Mouse (Mus musculus) R1 (cell line): Measurements from ENCODE around the gene Med12l.
A peak's percentile ranks its signal among the peaks of the same experiment; 100 is the strongest.

Experiments
- DNase-seq: peaks from one replicate; pipeline ENCODE4 v3.0.0-alpha.2; 2018; ENCODE audit warnings: low read depth, low spot score

Med12l gene

DNA sequence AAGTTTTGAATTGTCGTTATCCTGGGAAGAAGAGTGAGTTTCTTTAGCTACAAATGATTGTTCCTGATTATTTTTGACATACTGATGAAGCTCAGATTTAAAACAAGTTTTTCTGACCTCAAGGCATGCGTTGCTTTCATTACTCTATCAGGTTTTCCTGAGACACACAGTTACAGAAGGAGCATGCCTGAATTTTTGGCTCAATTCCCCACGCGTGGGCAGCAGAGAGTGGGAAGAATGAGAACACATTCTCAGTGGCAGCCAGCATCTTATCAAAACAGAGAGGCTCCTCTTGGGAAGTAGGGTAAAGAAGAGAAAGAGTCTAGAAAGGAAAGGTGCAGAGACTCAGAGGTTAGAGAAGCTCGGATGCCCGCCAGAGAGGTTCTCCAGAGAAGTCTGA lies 237.8 kb downstream of the Med12l start:
- DNase-seq = no peak

DNA sequence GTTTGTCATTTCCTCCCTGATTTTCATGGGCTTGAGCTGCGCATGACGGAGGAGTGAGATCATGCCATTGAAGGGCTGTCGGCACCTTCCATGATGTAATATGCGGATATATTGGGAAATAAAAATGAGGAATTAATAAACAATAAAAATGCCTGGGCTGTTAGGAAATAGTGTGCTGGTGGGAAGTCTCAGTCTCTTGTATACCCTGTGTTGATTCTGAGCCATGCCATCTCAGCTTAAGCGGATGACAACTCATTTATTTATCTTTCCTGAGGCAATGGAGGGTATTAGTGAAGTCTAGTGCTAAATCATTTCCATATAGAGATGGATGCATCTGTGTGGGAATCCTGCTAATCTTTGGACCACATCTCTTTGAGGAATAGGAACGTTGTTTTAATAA lies 242.4 kb downstream of the Med12l start:
- DNase-seq = no peak

DNA sequence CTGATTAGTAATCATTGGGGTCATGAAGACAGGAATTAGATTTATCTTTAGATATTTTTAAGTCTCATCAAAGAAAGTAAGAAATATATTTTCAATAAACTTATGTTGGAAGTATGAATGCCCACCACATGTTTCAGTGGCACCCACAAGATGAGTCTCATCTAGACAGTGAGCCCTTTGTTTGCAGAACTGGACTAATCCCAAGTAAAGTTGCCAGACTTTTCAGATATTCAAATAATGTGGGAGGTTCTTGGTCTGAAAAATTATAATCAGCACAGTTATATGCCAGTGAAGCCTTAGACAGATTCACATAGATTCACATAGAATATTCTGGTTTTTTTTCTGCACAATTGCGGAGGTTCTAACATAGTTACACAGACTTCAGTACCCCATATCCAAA lies 244.8 kb downstream of the Med12l start:
- DNase-seq = no peak

DNA sequence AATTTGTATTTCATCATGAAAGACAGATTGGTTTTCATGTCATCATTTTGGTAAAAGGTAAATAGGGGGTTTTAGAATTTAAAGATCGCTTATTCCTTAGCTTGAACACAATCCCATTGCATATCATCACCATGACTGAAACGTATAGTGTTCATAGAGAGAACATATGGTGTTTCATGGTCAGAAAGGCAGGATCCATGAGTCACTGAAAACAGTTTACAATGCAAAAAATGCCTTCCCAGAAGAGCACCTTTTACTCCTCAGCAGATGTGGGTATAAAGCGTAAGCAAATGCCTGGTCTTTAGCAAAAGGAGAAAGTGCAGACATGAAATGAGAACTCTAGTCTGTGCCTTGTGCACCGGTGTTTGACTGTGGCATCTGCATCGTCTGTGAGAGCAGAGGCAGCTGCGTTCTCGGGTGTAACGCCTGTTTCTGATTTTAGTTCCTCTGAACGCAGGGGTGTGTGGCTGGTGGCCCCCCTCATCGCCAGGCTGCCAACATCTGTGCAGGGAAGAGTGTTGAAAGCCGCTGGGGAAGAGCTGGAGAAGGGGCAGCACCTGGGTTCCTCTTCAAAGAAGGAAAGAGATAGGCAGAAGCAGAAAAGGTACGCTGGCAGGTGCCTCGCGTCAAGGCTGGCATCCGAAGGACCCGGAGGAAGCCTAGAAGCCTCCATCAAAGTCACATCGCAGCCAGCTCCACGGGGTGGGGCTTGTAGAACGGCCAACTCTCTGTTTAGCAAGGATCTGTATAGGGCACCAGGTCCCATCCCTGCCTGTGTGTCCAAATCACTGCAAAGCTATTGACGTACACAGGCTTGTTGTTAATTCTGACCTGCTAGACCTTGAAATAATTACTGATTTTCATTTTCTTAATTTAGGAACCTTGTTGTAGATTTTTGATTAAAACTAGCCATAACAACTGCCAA lies 252.4 kb downstream of the Med12l start:
- no peak for DNase-seq

DNA sequence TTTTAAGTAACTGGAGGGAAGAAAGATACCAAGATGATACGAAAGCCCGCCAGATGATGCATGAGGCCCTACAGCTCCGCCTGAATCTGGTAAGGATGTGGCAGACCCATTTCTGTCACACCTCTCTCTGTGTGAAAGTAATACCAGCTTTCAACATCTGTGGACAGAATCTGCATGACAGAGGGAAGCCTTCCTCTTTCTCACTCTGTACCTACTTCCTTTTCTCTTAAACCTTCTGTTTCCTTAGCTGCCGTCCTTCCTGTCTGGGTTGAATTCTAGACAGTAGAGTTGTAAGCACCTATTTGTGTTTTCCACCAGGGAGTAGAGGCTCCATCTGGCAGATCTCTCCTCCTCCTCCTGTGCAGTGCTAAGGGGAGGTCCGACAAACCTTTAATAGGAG lies 255.1 kb downstream of the Med12l start:
- peak; percentile 46 for DNase-seq

DNA sequence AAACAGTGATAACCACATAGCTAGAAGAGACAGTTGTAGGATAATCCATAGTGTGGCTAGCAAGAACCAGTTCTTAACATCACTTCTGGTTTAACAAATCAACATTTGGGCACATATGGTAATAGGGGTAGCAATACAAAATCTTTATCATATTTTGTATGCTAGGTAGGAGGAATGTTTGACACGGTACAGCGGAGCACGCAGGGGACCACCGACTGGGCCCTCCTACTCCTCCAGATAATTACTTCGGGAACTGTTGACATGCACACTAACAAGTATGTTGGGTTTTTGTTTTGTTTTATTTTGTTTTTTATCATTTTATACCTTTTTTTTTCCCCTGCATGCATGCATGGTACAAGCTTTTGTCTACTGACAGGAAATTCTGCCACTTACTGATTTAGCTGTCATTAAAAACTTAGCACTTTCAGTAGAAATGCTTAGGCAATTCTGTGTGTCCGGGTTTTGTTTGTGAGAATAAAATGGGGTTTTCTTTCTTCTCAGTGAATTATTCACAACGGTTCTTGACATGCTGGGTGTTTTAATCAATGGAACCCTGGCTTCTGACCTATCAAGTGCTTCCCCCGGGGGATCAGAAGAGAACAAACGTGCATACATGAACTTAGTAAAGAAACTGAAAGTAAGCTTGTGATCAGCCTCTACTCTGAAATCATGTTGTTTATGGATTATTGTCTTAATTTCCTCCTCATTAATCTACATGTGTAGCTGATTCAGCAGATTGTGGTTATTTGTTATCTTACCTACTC lies 256.3 kb downstream of the Med12l start:
- no peak for DNase-seq

DNA sequence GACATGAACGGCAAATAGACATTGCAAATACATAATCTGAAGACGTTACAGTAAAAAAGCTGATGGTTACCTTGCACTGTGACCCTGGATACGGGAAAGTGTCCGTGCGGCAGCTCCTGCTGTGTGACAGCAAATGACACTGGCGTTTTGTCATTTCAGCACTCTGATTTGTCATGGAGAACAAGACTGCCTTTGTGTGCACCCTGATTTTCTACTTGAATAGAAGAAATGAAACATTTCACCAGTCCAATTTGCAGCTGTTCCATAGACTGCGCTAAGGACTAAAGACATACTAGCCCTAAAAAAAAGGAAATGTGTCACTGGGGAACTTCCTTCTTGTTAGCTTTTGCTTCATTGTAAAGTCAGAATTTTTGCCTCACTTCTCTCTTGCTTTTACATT lies 257.1 kb downstream of the Med12l start, which contains the start of gene P2ry12:
Gene P2ry12, minus strand, starts transcription at position 168 of the 400 bp plus-strand sequence.
- no peak for DNase-seq

DNA sequence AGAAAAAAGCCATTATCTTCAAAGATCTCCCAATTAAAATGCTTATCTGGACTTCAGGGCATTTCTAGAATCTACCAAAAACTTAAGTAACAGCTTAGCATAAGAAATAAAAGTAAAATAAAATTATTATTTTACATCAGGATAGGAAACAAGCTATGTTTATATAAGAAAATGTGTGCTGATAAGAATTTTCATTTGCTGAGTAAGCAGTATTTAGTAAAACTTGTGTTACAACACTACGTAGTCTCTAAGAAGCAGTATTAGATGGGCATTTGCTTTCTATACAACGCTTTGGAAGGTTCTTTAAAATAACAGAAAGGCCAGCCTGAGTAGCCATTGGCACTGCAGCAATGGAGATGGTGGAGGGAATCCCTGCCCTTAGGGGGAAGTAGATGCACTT lies 257.8 kb downstream of the Med12l start:
- DNase-seq = no peak

DNA sequence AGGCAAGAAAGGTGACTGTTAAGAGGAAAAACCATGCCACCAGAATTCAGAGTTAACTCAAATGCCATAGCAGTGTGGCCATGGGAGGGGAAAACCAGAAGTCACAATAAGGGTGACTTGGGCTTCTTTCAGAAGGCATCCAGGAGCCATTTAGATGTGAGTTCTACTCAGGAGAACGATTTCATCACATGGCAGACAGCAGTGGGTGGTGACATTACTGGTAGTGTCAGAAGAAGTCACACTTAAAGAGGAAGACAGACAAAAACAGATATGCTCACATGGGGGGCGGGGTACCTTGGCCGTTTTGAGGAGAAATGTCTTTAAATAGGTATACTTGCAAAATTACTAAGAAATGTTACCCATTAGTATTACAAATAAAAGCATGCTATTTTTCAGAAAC lies 258.4 kb downstream of the Med12l start:
- DNase-seq = no peak

DNA sequence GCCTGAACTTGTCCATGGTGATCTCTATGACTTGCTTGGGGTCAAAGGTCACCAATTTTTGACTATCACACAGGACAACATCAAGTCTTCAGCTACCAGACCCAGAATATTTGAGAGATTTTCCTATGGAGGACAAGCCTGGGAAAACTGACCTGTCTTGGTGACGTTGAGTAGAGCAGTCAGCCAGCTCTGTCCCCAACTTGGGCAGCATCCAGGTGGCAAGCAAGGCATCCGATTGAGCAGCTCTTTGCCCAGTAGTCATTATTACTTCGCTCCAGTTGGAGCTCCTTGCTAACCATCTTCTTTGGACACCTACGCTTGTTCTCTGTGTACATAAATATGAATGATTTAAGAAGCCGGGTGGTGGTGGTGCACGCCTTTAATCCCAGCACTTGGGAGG lies 265.2 kb downstream of the Med12l start:
- no peak for DNase-seq

DNA sequence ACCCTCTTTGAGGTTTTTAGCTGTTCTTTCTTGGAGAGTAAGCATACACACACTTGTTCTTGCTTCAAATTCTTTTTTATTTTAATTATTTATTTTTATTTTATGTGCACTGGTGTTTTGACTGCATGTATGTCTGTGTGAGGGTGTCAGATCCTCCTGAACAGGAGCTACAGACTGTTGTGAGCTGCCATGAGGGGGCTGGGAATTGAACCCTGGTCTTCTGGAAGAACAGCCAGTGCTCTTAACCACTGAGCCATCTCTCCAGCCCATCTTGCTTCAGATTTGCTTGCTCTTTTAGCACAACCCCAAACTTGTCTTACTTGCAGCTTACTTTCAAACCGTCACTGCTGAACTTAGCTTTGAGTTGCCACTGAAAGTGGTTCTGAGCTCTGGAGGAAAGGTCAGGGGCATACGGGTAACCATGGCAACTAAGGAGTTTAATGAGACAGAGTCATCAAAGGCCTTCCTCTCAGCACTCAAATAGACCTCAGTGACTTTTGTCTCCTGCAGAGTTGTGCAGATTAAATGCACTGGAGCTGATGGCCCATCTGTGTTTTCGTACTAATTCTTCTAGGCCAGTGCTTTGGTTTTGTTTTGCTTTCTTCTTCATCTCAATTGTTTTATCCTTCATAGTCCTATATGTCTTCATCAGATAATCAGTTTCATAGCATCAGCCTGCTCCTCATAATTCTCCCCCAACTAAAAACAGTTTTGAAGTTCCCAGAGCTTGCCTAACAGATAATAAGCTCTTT lies 272.1 kb downstream of the Med12l start:
- DNase-seq = peak; percentile 56

DNA sequence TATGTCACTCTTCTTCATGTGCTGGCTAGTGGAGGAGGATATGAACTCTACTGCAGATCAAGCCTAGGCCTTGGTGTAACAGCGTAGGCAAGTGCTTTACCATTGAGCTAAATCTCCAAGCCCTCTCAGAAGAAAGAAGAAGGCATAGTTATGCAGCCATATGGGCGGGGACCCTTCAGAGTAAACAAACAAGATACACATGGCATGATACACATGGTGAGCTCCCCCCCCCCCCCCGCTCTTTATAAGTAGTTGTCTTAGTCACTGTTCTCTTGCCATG lies 272.6 kb downstream of the Med12l start:
- DNase-seq = no peak

DNA sequence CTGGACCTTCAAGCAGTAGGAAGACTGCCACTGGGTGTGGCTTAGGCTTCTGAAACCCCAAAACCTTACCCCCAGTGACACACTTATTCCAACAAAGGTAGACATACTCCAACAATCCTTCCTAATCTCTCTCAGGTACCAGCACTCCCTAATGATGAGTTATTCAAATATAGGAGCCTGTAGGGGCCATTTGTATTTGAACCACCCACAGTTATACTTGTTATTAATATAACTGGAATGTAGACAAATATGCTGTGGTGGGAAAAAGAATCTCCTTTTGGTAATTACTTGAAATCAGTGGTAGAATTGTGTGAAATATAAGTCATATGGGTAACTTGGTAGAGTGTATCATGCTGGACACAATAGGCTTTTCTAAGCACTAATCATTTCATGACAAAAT lies 273.0 kb downstream of the Med12l start:
- DNase-seq = no peak

DNA sequence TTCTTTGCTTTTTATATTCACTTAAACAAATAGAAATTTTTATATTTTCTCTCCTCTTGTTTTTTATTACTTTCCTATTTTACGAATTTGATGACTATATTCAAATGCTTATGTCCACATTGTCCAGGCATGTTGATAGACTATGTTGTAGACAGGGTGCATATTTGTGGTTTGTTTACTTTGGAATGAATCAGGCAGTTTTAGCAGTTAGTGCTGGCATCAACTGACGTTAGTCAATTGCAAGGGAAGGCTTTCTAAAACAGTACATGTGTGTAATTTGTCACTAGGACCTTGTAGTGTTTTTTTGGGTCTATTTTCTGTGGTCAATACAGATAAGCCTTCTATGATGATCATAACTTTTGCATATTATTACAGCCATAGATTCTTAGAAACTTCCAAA lies 284.9 kb downstream of the Med12l start:
- DNase-seq = no peak

DNA sequence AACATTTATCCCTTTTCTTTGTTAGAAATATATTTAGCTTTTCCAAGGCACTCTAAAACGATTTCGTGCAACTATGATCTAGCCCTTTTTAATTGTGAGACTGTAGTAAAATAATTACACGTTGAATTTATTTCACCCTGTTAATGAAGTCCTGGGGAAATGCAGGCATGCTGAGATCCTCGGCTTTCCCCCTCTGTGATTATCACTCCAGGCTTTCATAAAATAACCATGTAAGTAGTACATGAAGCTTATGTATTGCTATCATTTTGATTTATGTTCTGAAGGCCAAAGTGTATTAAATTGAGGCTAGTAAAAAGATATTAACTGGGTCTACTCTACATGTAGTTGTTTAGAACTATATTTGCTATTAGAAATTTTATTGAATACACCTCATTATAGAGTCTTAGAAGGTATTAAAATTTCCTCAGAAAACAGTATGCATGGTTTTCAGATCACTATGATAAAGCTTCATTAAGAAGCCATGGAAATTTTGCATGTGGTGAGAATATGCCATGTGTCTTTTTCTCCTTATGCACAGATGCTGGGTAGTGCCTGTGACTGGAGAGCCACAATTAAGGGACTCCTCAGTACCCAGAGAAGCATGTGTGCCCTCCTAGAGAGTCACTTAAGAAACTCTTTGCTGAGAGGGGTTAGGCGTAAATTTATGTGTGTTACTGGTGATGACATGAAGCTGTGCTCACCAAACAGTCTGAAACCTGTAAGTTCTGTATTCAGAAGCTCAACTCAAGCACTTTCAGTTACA lies 288.0 kb downstream of the Med12l start:
- DNase-seq = no peak

DNA sequence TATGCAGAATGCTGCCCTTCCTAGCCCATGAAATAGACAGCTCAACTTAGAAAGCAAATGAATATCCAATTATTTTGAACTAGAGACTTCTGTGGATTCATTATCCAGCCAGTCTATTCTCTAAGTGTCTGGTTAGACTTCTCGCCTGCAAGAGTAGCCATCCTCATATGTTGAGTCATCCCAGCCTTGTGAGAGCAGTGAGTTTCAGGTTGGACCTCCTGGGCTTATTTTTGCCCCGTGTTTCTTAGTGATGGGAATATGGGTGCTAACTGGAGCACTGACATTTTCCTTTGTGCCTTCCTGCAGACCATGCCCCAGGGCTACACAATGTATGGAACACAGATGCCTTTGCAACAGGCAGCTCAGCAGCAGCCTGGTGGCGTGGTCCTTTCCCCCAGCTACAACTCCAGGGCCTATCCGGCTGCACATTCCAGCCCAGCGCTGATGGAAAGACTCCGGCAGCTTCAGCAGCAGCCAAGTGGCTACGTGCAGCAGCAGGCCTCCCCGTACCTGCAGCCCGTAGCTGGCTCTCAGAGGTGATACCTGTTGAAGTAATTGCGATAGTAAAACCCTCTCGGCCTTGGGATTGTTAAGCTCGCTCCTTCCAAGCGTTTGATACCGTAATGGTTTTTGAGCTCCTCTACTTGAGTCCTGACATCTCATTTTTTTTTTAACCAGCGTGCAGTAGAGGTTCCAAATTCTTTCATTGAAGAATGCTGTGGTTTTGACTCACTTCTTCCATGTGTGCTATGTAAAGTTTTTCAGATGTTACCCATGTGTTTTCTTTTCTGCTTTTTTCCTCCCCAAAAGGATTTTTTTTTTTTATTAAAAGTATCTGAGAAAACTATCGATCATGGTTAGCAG lies 290.3 kb downstream of the Med12l start:
- DNase-seq = no peak

DNA sequence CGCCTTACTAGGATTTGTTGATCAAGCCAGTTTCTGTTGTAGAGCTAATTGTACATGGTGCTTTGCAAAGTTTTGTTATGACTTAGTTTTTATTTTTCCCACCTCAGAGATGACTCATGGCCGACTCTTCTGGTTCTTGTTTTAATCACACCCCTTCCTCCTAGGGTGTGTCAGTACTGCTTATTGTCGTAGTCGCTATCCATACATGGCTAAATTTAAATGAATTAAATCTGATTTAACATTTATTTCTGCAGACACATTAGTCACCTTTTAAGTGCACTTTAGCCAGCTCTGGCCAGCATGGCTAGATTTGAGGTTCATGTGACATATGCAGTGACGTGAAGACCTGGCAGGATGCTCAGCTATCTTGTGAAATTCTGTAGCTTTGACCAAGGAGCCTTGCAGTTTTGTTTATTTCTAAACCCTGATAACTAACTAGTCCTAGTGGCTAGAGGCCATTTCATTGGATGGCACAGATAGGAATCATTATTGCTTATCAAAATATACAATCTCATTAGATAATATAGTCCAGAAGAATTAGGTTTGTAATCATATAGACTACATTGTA lies 291.0 kb downstream of the Med12l start:
- DNase-seq = no peak

DNA sequence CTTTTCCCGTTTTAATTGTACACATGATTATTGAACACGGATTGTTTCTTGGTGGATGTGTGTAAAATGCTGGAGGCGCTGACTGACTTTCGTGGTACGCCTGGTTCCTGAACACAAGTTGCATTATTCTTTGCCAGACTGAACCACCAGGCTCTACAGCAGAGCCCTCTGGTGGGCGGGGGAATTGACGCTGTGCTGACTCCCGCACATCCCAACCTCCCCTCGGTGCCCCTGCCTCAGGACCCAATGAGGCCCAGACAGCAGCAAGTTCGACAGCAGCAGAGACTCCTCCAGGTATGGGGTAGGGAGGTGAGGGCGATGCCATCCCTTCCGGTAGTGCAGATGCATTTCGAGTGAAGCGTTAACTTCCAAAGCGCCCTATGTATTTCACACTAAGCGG lies 292.0 kb downstream of the Med12l start:
- peak; percentile 27 for DNase-seq

DNA sequence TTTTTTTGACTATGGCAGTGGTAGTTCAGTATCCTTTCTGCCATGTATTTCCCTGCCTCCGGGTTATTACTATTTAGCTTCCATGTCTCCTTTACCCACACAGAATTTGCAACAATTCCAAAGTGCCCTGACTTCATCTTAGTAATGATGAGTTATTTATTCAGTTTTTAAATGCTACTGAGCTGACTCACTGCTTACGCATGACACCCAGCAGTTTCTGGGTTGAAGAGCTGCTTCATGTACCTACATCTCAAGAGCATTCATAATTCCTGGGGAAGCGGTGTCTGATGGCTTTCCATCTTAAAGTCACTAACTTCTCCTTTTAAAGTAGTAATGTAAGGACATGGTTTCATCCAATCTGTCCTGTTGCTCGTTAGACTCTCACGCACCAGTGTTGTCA lies 299.3 kb downstream of the Med12l start:
- no peak for DNase-seq

DNA sequence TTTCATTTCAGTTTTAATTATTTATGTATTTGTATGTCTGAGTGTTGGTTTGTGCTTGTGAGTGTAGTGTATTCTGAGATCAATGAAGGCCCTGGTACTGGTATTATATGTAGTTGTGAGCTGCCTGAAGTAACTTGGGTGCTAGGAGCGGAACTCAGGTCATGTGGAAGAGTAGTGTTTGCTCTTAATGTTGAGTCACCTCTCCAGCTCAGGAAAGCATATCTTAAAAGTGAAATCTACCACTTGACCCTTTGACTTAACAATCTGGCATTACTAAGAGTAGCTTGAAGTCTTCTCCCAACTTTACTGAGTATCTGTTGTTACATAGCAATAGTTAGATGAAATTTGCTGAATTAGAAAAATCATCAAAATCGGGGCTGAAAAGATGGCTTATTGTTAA lies 299.9 kb downstream of the Med12l start:
- DNase-seq = no peak
